ENCODE assay signal across 8 mouse cellular contexts in the genomic region with DNA sequence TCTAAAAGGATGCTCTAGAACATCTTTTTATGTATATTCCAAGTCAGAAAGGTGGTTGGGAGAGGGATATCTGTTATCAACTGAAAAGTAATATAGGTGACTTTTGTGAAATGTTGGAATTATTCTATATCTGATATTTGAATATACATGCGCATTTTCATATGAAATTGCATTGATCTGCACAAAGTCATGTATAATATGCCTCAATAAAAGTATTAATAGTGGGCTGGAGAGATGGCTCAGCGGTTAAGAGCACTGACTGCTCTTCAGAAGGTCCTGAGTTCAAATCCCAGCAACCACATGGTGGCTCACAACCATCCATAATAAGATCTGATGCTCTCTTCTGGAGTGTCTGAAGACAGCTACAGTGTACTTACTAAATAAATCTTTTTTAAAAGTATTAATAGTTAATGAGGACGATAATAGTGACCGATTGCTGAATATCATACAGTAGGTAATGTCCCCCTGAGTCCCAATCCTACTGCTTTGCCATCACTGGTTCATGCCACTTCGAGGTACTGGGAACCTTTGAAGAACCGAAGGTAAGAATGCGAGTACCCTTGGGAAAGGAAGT. TPM values are rescaled to one million over a fixed set of nuclear protein-coding genes. Genes with fewer than 3 reads are reported as not detected.
DNase-seq lines count a peak whose midpoint lies in the region; ATAC-seq and TF ChIP-seq lines count a peak whose summit lies in the region.

No protein-coding gene starts in this region.

- TF ChIP-seq RAD21 in CH12.LX (IDR thresholded peaks at IDR 0.05; ENCODE audit: low read depth, low read length) = no peak

- no peak for DNase-seq in heart, postnatal 25 days (ENCODE audit: low spot score)
- DNase-seq in CH12.LX (ENCODE audit: extremely low read depth) = no peak
- no peak for DNase-seq in forebrain, embryonic 14.5 days (ENCODE audit: low spot score)
- no peak for DNase-seq in liver, embryonic 14.5 days (ENCODE audit: low read depth in 3 of 3, low spot score in 3 of 3)
- DNase-seq in urinary bladder, postnatal 36 days (ENCODE audit: low spot score in 2 of 2) = no peak
- no peak for DNase-seq in left cerebral cortex, adult 8-10 months (ENCODE audit: low spot score in 2 of 2)

- no peaks in the 10 kb centered on the region for H3K27me3 ChIP-seq in heart, embryonic 11.5 days (ENCODE audit: control insufficient read depth, insufficient read depth, low read length)
- H3K27me3 ChIP-seq in CH12.LX (replicated peaks) = no peaks in the 10 kb centered on the region
- H3K27me3 ChIP-seq in forebrain, embryonic 14.5 days (replicated peaks; ENCODE audit: control insufficient read depth, insufficient read depth, low read length) = no peaks in the 10 kb centered on the region
- no peaks in the 10 kb centered on the region for H3K27me3 ChIP-seq in liver, embryonic 14.5 days (ENCODE audit: control insufficient read depth, insufficient read depth, low read length)

- H3K4me1 ChIP-seq in heart, embryonic 11.5 days (ENCODE audit: control insufficient read depth, insufficient read depth, low read length) = peaks cover 25% of the 10 kb centered on the region
- peaks cover 12 to 23% of the 10 kb centered on the region in 2 experiments for H3K4me1 ChIP-seq in CH12.LX (ENCODE audit: control insufficient read depth in 1 of 2, insufficient read depth in 2 of 2)
- H3K4me1 ChIP-seq in forebrain, embryonic 14.5 days (ENCODE audit: control insufficient read depth, insufficient read depth, low read length) = peaks cover 17% of the 10 kb centered on the region
- H3K4me1 ChIP-seq in liver, embryonic 14.5 days (replicated peaks; ENCODE audit: control insufficient read depth in 2 of 2, insufficient read depth in 2 of 2, low read length in 1 of 2) = peaks cover 10 to 13% of the 10 kb centered on the region in 2 experiments

- dilution Hi-C loops in CH12.LX (cut with MboI; ENCODE audit: extremely low pct_ligation_motif_present, extremely low pct_unique_long_range_greater_than_20kb, low sequenced_read_pairs) = no loop called here

- peak overlapping the region; percentile 93 for H3K9ac ChIP-seq in heart, embryonic 11.5 days (ENCODE audit: low read depth, low read length)
- peak overlapping the region; percentile 70 for H3K9ac ChIP-seq in CH12.LX (ENCODE audit: insufficient read depth, low read depth)
- peak overlapping the region; percentile 83 for H3K9ac ChIP-seq in forebrain, embryonic 14.5 days (ENCODE audit: low read length)
- H3K9ac ChIP-seq in liver, embryonic 14.5 days (replicated peaks) = peak overlapping the region; percentile 81

- no peak for TF ChIP-seq POLR2A in CH12.LX (IDR thresholded peaks at IDR 0.05; ENCODE audit: low read depth, low read length)

- 13% methylated on average over 7 of the region's 7 CpGs for WGBS in heart, embryonic 11.5 days (ENCODE audit: insufficient replicate concordance)
- WGBS in forebrain, embryonic 14.5 days = 16% methylated on average over 7 of the region's 7 CpGs
- 15% methylated on average over 7 of the region's 7 CpGs for WGBS in liver, embryonic 14.5 days (ENCODE audit: insufficient replicate concordance)

- H3K79me2 ChIP-seq in CH12.LX (replicated peaks; ENCODE audit: control insufficient read depth, extremely low read depth, insufficient read depth, poor library complexity, severe bottlenecking) = peaks cover 7% of the 10 kb centered on the region; the same call in 1 of the 2 replicates

- intact Hi-C loops in heart, postnatal 25 days (cut with DNase I) = no loop called here

- H3K27ac ChIP-seq in heart, embryonic 11.5 days (ENCODE audit: low read depth, low read length) = peak overlapping the region; percentile 94
- peak overlapping the region; percentile 80 for H3K27ac ChIP-seq in CH12.LX (ENCODE audit: insufficient read depth, low read depth)
- H3K27ac ChIP-seq in forebrain, embryonic 14.5 days (ENCODE audit: low read depth, low read length) = peak overlapping the region; percentile 80
- peak overlapping the region; percentile 86 for H3K27ac ChIP-seq in liver, embryonic 14.5 days

- peak overlapping the region; percentile 98 for H3K4me2 ChIP-seq in heart, embryonic 11.5 days
- H3K4me2 ChIP-seq in CH12.LX (ENCODE audit: insufficient read depth, low read depth, poor library complexity, severe bottlenecking) = no peak overlapping the region
- peak overlapping the region; percentile 81 for H3K4me2 ChIP-seq in forebrain, embryonic 14.5 days (ENCODE audit: low read length)
- peak overlapping the region; percentile 78 for H3K4me2 ChIP-seq in liver, embryonic 14.5 days (ENCODE audit: low read depth)

- ATAC-seq in heart, embryonic 11.5 days (replicated peaks; ENCODE audit: insufficient number of reproducible peaks, low FRiP score, low TSS enrichment) = no peak
- ATAC-seq in forebrain, embryonic 14.5 days = no peak
- no peak for ATAC-seq in liver, embryonic 14.5 days (ENCODE audit: insufficient read depth)
- no peak for ATAC-seq in cerebellum, adult (ENCODE audit: insufficient number of reproducible peaks, low FRiP score, low TSS enrichment)

- in situ Hi-C loops in CH12.LX (cut with MboI; ENCODE audit: low pct_ligation_motif_present, low pct_unique_long_range_greater_than_20kb, low sequenced_read_pairs) = no loop called here

- H3K9me3 ChIP-seq in heart, embryonic 11.5 days (replicated peaks; ENCODE audit: control insufficient read depth, low read length) = no peaks in the 10 kb centered on the region
- no peaks in the 10 kb centered on the region for H3K9me3 ChIP-seq in CH12.LX (replicated peaks; ENCODE audit: low read length)
- no peaks in the 10 kb centered on the region for H3K9me3 ChIP-seq in forebrain, embryonic 14.5 days (replicated peaks; ENCODE audit: control insufficient read depth, low read length)
- no peaks in the 10 kb centered on the region for H3K9me3 ChIP-seq in liver, embryonic 14.5 days (ENCODE audit: control insufficient read depth, low read length)

- no peak for TF ChIP-seq EP300 in CH12.LX (IDR thresholded peaks at IDR 0.05; ENCODE audit: low read length)
- no peak for TF ChIP-seq EP300 in liver, embryonic 14.5 days (IDR thresholded peaks at IDR 0.05; ENCODE audit: low read depth)

- TF ChIP-seq CTCF in CH12.LX (conservative IDR thresholded peaks at IDR 0.05 in 1 of 2, IDR thresholded peaks at IDR 0.05 in 1 of 2; ENCODE audit: low read depth in 2 of 2, low read length in 2 of 2) = no peak
- TF ChIP-seq CTCF in liver, embryonic 14.5 days (IDR thresholded peaks at IDR 0.05; ENCODE audit: low read depth) = no peak

- H3K36me3 ChIP-seq in heart, embryonic 11.5 days (ENCODE audit: control insufficient read depth, insufficient read depth, low read length) = peaks cover 7% of the 10 kb centered on the region; the same call in 1 of the 2 replicates
- peaks cover 14 to 46% of the 10 kb centered on the region in 2 experiments for H3K36me3 ChIP-seq in CH12.LX (replicated peaks in 1 of 2; ENCODE audit: control insufficient read depth in 1 of 2, insufficient read depth in 1 of 2, low read length in 1 of 2)
- H3K36me3 ChIP-seq in forebrain, embryonic 14.5 days (ENCODE audit: control insufficient read depth, insufficient read depth, low read length) = peaks cover 22% of the 10 kb centered on the region
- H3K36me3 ChIP-seq in liver, embryonic 14.5 days (replicated peaks; ENCODE audit: control insufficient read depth, insufficient read depth, low read depth) = peaks cover 3% of the 10 kb centered on the region

- H3K4me3 ChIP-seq in heart, embryonic 11.5 days (ENCODE audit: low read depth, low read length) = peak overlapping the region; percentile 91
- H3K4me3 ChIP-seq in CH12.LX (replicated peaks in 1 of 3; ENCODE audit: low read depth in 2 of 3, low read length in 2 of 3, poor library complexity in 1 of 3) = peak overlapping the region; percentile 89 to 100 (median 98)
- H3K4me3 ChIP-seq in forebrain, embryonic 14.5 days (ENCODE audit: low read depth, low read length) = peak overlapping the region; percentile 81
- peak overlapping the region; percentile 93 to 94 for H3K4me3 ChIP-seq in liver, embryonic 14.5 days (ENCODE audit: insufficient read depth in 1 of 2, low read depth in 2 of 2, low read length in 2 of 2)

RNA-seq across cellular contexts. Expression of gene E4f1, which starts 0.7 kb away (rescaled TPM):
- polyA plus RNA-seq in heart, embryonic 11.5 days (2014; fragmentation: Nextera tagmentation; extraction: Ambion mirVana) = 14.0 and 17.6 TPM in 2 replicates
- 10 to 100 TPM; 11.1 to 11.4 TPM for total RNA-seq in heart, postnatal 25 days (2021)
- 21.5 and 22.7 TPM in 2 replicates for total RNA-seq in CH12.LX (2012; rRNA removed)
- 10.0 and 10.2 TPM in 2 replicates for total RNA-seq in CH12.LX (2014; rRNA removed)
- 16.2 and 17.4 TPM in 2 replicates for polyA plus RNA-seq in CH12.LX (2012; ENCODE audit: insufficient read length, low read depth)
- polyA plus RNA-seq in forebrain, embryonic 14.5 days (2014; fragmentation: Nextera tagmentation; extraction: Ambion mirVana) = 8.3 and 16.9 TPM in 2 replicates
- 17.1 and 19.9 TPM in 2 replicates for polyA plus RNA-seq in liver, embryonic 14.5 days (2012; rRNA removed)
- polyA plus RNA-seq in liver, embryonic 14.5 days (2014; fragmentation: Nextera tagmentation; extraction: Ambion mirVana) = 4.5 and 5.0 TPM in 2 replicates
- 10 to 100 TPM; 32.3 to 36.2 (median 34.5) TPM for total RNA-seq in left cerebral cortex, adult 8-10 months (2022)

RNA-seq across cellular contexts. Expression of gene Pgp, which starts 0.8 kb away (rescaled TPM):
- 75.8 and 77.2 TPM in 2 replicates for polyA plus RNA-seq in heart, embryonic 11.5 days (2014; fragmentation: Nextera tagmentation; extraction: Ambion mirVana)
- total RNA-seq in heart, postnatal 25 days (2021) = 10 to 100 TPM; 42.3 to 43.3 TPM
- total RNA-seq in CH12.LX (2012; rRNA removed) (14.2 and 17.3 TPM in 2 replicates), CH12.LX (2014; rRNA removed) (31.1 and 41.8 TPM in 2 replicates)
- polyA plus RNA-seq in CH12.LX (2012; ENCODE audit: insufficient read length, low read depth) = 41.1 and 41.6 TPM in 2 replicates
- polyA plus RNA-seq in forebrain, embryonic 14.5 days (2014; fragmentation: Nextera tagmentation; extraction: Ambion mirVana) = 54.7 and 56.5 TPM in 2 replicates
- polyA plus RNA-seq in liver, embryonic 14.5 days (2012; rRNA removed) = 37.9 and 38.2 TPM in 2 replicates
- polyA plus RNA-seq in liver, embryonic 14.5 days (2014; fragmentation: Nextera tagmentation; extraction: Ambion mirVana) = 70.4 and 76.7 TPM in 2 replicates
- total RNA-seq in left cerebral cortex, adult 8-10 months (2022) = 10 to 100 TPM; 59.0 to 68.7 (median 63.8) TPM

RNA-seq across cellular contexts. Expression of gene Bricd5, which starts 4.3 kb away (rescaled TPM):
- polyA plus RNA-seq in heart, embryonic 11.5 days (2014; fragmentation: Nextera tagmentation; extraction: Ambion mirVana) = 0.21 and 0.42 TPM in 2 replicates
- total RNA-seq in heart, postnatal 25 days (2021) = not detected
- total RNA-seq in CH12.LX (2012; rRNA removed) (0.98 and 1.1 TPM in 2 replicates), CH12.LX (2014; rRNA removed) (not detected in 2 replicates)
- polyA plus RNA-seq in CH12.LX (2012; ENCODE audit: insufficient read length, low read depth) = 0.61 TPM in 1 of 2 replicates, not detected in the other
- polyA plus RNA-seq in forebrain, embryonic 14.5 days (2014; fragmentation: Nextera tagmentation; extraction: Ambion mirVana) = 0.38 and 1.3 TPM in 2 replicates
- polyA plus RNA-seq in liver, embryonic 14.5 days (2012; rRNA removed) = 0.29 and 0.30 TPM in 2 replicates
- polyA plus RNA-seq in liver, embryonic 14.5 days (2014; fragmentation: Nextera tagmentation; extraction: Ambion mirVana) = 0.23 TPM in 1 of 2 replicates, not detected in the other
- total RNA-seq in left cerebral cortex, adult 8-10 months (2022) = 1 to 10 TPM; 1.6 to 2.4 (median 1.8) TPM

RNA-seq across cellular contexts. Expression of gene Mlst8, which starts 9.5 kb away (rescaled TPM):
- 17.5 and 20.9 TPM in 2 replicates for polyA plus RNA-seq in heart, embryonic 11.5 days (2014; fragmentation: Nextera tagmentation; extraction: Ambion mirVana)
- 10 to 100 TPM in 1 of 2 experiments, 1 to 10 TPM in 1; 9.4 to 11.3 TPM for total RNA-seq in heart, postnatal 25 days (2021)
- total RNA-seq in CH12.LX (2012; rRNA removed) (10.0 and 13.6 TPM in 2 replicates), CH12.LX (2014; rRNA removed) (10.9 and 14.0 TPM in 2 replicates)
- polyA plus RNA-seq in CH12.LX (2012; ENCODE audit: insufficient read length, low read depth) = 21.8 and 24.7 TPM in 2 replicates
- 31.8 and 37.2 TPM in 2 replicates for polyA plus RNA-seq in forebrain, embryonic 14.5 days (2014; fragmentation: Nextera tagmentation; extraction: Ambion mirVana)
- polyA plus RNA-seq in liver, embryonic 14.5 days (2012; rRNA removed) = 13.5 and 18.5 TPM in 2 replicates
- polyA plus RNA-seq in liver, embryonic 14.5 days (2014; fragmentation: Nextera tagmentation; extraction: Ambion mirVana) = 9.6 and 11.2 TPM in 2 replicates
- total RNA-seq in left cerebral cortex, adult 8-10 months (2022) = 10 to 100 TPM; 29.2 to 39.0 (median 35.4) TPM

RNA-seq across cellular contexts. Expression of gene Caskin1, which starts 19.0 kb away (rescaled TPM):
- polyA plus RNA-seq in heart, embryonic 11.5 days (2014; fragmentation: Nextera tagmentation; extraction: Ambion mirVana) = 0.40 and 0.49 TPM in 2 replicates
- under 1 TPM; 0.14 to 0.39 TPM for total RNA-seq in heart, postnatal 25 days (2021)
- total RNA-seq in CH12.LX (2012; rRNA removed) (0.08 and 0.21 TPM in 2 replicates), CH12.LX (2014; rRNA removed) (not detected in 2 replicates)
- polyA plus RNA-seq in CH12.LX (2012; ENCODE audit: insufficient read length, low read depth) = 0.71 and 0.80 TPM in 2 replicates
- polyA plus RNA-seq in forebrain, embryonic 14.5 days (2014; fragmentation: Nextera tagmentation; extraction: Ambion mirVana) = 9.1 and 14.6 TPM in 2 replicates
- 0.09 and 0.11 TPM in 2 replicates for polyA plus RNA-seq in liver, embryonic 14.5 days (2012; rRNA removed)
- polyA plus RNA-seq in liver, embryonic 14.5 days (2014; fragmentation: Nextera tagmentation; extraction: Ambion mirVana) = 0.08 TPM in 2 replicates
- total RNA-seq in left cerebral cortex, adult 8-10 months (2022) = 100 to 1,000 TPM; 119 to 135 (median 127) TPM
